Mouse (Mus musculus): Measurements from ENCODE around the gene Dscaml1.

DNA sequence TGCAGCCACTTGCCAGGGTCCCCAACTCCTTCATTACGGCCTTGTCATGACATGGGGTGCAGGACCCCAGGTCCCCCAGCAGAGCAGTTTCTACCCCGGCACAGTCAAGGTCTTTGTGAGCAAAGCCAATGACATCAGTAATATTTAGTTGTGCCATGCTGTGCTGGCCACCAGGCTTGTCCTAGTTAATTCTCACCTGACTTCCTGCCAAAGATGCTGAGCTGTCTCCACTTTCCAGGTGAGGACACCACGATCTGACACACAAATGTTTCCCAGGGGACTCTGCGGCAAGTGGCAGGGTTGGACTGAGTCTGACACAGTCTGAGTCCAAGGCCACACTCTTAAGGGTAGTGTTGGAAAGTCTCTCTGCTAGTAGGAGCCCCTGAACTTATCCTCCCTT, at the start of gene Dscaml1:
- no peak for TF ChIP-seq POLR2A (IDR thresholded peaks at IDR 0.05; ENCODE audit: low read depth, low read length)
- no peak for TF ChIP-seq CTCF (conservative IDR thresholded peaks at IDR 0.05; ENCODE audit: insufficient read depth, insufficient read length, low read depth, low read length)

Data from kidney, adult 2 months (tissue).